Mouse (Mus musculus) hindbrain, embryonic 10.5 days (tissue): ENCODE data around the gene Zfand6. TPM values are rescaled to one million over a fixed set of nuclear protein-coding genes. Genes with fewer than 3 reads are reported as not detected.
A peak's percentile ranks its signal among the peaks of the same experiment; 100 is the strongest.

Experiments
- DNase-seq: peaks from one replicate; pipeline ENCODE4 v3.0.0-alpha.2; 2017; ENCODE audit warnings: low spot score
- H3K27ac ChIP-seq: fragments of 300-500 bp; sonication (generic); 2 replicates; pipeline ENCODE4 v1.5.1; 2016; ENCODE audit warnings: mild to moderate bottlenecking, moderate library complexity
- H3K27me3 ChIP-seq: fragments of 300-500 bp; sonication (generic); 2 replicates; pipeline ENCODE4 v1.6.1; 2016; ENCODE audit warnings: mild to moderate bottlenecking; ENCODE audit not compliant: poor library complexity, insufficient read depth, severe bottlenecking
- H3K36me3 ChIP-seq: fragments of 300-500 bp; sonication (generic); 2 replicates; pipeline ENCODE4 v1.6.1; 2016; ENCODE audit warnings: mild to moderate bottlenecking, moderate library complexity
- H3K4me1 ChIP-seq: fragments of 300-500 bp; sonication (generic); replicated peaks from 2 replicates; pipeline ENCODE4 v1.6.1; 2016; ENCODE audit warnings: mild to moderate bottlenecking
- H3K4me3 ChIP-seq: fragments of 300-500 bp; sonication (generic); 2 replicates; pipeline ENCODE4 v1.5.1; 2016; ENCODE audit warnings: mild to moderate bottlenecking, moderate library complexity
- H3K9me3 ChIP-seq: fragments of 300-500 bp; sonication (generic); 2 replicates; pipeline ENCODE4 v1.6.1; 2016; ENCODE audit warnings: mild to moderate bottlenecking, moderate library complexity
- WGBS: fragments of 180-500 bp; shearing (Covaris S2); methylation state at CpG from one replicate; pipeline ENCODE4 v1.1.7; 2016; 5-methylcytosine and 5-hydroxymethylcytosine counted together
- polyA plus RNA-seq: library from polyadenylated mRNA; unstranded; fragments of >200 nt; fragmentation: Nextera tagmentation; extraction: Ambion mirVana; gene quantifications from 2 replicates; pipeline ENCODE4 v1.2.1, GENCODE M21; 2016

The Zfand6 gene
- polyA plus RNA-seq, 1 experiment from 2014 or later = 162 TPM

DNA sequence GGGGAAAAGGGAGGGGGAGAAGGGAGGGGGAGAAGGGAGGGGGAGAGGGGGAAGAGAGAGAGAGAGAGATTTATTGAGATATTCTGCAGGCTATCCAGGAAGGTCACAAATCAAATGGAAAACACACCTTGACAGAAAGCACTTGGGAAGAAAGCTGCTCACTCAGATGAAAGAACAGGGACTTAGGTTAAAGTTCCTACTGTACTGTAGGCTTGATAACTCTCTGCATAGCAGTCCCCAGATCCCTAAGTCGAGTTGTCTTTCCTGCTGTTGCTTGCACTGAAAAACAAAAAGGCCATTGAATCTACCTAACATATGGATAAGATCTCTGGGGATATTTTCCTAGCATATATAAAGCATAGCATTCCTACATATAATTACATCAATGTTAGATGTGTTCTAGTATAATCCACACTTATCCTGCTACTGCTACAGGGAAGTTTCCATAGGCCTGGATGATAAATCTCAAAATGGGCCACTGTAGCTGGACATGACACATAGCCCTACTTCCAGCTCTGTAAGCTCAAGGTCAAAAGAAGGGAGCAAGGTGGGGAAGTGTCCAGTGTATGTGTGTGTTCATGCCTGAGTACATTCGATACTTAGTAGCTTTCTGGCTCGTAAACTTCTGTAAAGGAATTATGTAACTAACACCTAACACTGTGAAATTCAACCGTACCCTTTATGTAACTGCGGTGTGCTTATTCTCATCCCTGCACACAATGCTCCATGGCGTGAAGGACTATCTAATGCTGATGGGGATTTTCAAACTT lies 47.4 kb downstream of the Zfand6 start:
- Histone ChIP-seq H3K4me1 (no peaks in the 10 kb centered on the region), H3K9me3 (no peaks in the 10 kb centered on the region), H3K27me3 (no peaks in the 10 kb centered on the region), H3K4me3 (no peak overlapping the region), H3K27ac (no peak overlapping the region), H3K36me3 (no peaks in the 10 kb centered on the region)
- 87% methylated on average over 6 of the region's 6 CpGs for WGBS
- no peak for DNase-seq

DNA sequence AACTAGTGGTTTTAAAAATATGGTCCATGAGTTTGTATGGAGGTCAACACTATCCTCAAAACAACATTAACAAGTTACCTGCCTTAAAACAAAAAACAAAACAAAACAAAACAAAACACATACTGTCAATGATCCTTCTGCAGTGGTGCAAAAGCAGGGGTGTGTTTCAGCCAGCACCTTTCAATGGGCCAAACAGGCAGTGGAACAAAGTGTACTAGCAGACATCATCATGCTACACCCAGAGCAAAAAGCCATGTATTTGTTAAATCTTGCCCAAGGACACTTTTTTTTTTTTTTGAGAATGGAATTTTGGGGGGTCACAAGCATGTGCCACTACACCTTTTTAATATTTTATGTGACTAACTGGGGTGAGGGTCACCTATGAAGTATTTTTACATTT lies 52.8 kb downstream of the Zfand6 start:
- Histone ChIP-seq H3K27ac (no peak overlapping the region), H3K9me3 (no peaks in the 10 kb centered on the region), H3K4me1 (no peaks in the 10 kb centered on the region), H3K36me3 (peaks cover 24% of the 10 kb centered on the region), H3K4me3 (no peak overlapping the region), H3K27me3 (no peaks in the 10 kb centered on the region)
- no peak for DNase-seq

DNA sequence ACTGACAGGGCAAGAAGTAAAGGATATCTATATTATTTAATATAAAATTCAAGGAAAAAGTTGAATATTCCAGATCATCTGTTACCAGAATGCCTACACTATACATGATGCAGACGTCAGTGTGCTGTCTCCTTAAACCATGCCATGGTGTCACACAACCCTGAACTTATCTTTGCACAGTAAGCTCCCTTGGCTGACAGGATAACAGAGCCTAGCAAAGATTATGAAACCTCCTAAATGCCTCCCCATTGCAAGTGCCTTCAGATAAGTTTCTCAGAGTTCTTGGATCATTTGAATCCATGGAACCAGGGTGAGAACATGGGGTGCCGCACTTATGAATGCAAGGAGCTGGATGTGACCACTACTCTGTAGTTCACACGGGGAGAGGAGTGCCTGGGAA lies 57.9 kb downstream of the Zfand6 start:
- H3K4me1 ChIP-seq = no peaks in the 10 kb centered on the region
- 97% methylated on average over 3 of the region's 3 CpGs for WGBS
- no peak overlapping the region for H3K4me3 ChIP-seq
- peaks cover 55% of the 10 kb centered on the region for H3K36me3 ChIP-seq
- DNase-seq = no peak
- no peaks in the 10 kb centered on the region for H3K27me3 ChIP-seq
- H3K9me3 ChIP-seq = 0 out of 2 replicates have a peak, but pooled peaks cover 2% of the 10 kb centered on the region
- H3K27ac ChIP-seq = no peak overlapping the region

DNA sequence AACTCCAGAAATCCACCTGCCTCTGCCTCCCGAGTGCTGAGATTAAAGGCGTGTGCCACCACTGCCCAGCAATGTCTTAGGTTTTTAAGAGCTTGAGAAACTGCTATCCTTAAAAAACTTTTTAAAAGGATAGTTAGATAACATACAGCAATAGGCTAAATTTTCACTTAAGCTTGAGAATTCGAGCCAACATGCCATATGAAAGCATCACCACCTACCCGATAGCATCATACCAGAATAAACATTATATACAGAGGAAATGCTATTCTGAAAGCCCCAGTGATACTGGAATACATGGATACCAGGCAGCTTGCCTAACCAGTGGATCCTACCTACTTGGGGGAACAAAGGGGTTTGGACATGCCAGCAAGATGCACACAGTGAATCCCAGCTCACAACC lies 66.0 kb downstream of the Zfand6 start:
- no peaks in the 10 kb centered on the region for H3K4me1 ChIP-seq
- no peak overlapping the region for H3K27ac ChIP-seq
- peaks cover 57% of the 10 kb centered on the region for H3K36me3 ChIP-seq
- no peak overlapping the region for H3K4me3 ChIP-seq
- DNase-seq = no peak
- H3K9me3 ChIP-seq = peaks cover 7% of the 10 kb centered on the region; the same call in 1 of the 2 replicates
- 93% methylated on average over 4 of the region's 4 CpGs for WGBS
- H3K27me3 ChIP-seq = no peaks in the 10 kb centered on the region

DNA sequence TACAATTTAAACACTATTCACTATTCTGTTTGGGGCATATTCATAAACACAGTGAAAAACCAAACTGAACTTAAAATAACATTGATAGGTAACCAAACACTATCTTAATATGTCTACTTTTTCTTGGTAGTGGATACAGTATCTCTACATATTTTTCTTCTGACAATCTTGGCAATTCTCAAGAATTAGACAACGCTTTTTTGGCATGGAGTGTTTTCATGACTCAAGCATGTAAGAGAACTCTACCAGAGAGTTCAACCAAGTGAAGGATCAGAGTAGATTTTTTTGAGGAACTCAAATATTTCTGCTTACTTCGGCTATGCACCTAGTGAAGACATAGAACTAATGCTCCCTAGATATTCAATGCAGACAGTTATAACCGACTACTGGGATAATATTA lies 68.8 kb downstream of the Zfand6 start:
- no peak overlapping the region for H3K27ac ChIP-seq
- H3K9me3 ChIP-seq = peaks cover 5% of the 10 kb centered on the region; the same call in 1 of the 2 replicates
- H3K4me1 ChIP-seq = no peaks in the 10 kb centered on the region
- 91% methylated on average over 3 of the region's 3 CpGs for WGBS
- no peak for DNase-seq
- H3K27me3 ChIP-seq = no peaks in the 10 kb centered on the region
- H3K36me3 ChIP-seq = peaks cover 66% of the 10 kb centered on the region
- no peak overlapping the region for H3K4me3 ChIP-seq

DNA sequence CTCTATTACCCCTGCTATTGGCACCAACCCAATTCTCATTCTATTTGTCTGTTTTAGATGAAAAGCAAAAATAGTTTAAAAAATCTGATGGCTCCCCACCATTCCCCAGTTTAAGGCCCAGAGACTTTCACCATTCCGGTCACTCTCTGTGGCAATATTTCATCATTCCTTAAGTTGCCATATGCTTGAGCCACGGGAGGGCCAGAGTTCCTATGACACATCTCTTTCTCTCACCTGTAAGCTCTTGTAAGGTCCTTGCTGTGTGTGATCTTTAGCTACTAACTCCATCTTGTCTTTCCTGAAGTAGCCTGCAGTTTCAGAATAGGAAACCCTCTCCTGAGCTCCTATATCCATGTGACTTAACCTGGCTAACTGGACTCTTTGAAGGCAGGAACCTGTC lies 70.8 kb downstream of the Zfand6 start:
- 98% methylated on average over 2 of the region's 2 CpGs for WGBS
- Histone ChIP-seq H3K27me3 (no peaks in the 10 kb centered on the region), H3K9me3 (no peaks in the 10 kb centered on the region), H3K4me3 (no peak overlapping the region), H3K27ac (no peak overlapping the region), H3K36me3 (peaks cover 57% of the 10 kb centered on the region), H3K4me1 (no peaks in the 10 kb centered on the region)
- no peak for DNase-seq

DNA sequence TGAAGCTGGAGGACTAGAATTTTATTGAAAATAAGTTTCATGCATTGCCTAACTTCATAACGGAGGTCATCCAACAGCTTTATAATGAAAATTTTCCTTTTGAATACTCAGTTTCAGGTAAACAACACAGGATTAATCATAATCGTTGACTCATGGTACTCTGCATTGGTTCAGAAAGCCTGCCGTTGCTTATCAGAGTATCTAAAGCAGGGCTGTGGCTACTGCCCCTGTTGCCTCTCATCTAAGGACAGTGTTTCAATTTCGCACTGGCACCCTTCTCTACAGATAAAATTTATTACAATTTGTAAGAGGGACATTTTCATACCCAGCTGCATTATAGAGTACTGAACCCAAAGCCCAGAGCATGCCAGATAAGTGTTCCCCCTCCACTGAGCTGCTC lies 77.3 kb downstream of the Zfand6 start:
- Histone ChIP-seq H3K36me3 (peaks cover 25% of the 10 kb centered on the region), H3K27me3 (no peaks in the 10 kb centered on the region), H3K4me3 (no peak overlapping the region), H3K27ac (no peak overlapping the region), H3K4me1 (no peaks in the 10 kb centered on the region), H3K9me3 (no peaks in the 10 kb centered on the region)
- WGBS = 94% methylated on average over 4 of the region's 4 CpGs
- DNase-seq = no peak

DNA sequence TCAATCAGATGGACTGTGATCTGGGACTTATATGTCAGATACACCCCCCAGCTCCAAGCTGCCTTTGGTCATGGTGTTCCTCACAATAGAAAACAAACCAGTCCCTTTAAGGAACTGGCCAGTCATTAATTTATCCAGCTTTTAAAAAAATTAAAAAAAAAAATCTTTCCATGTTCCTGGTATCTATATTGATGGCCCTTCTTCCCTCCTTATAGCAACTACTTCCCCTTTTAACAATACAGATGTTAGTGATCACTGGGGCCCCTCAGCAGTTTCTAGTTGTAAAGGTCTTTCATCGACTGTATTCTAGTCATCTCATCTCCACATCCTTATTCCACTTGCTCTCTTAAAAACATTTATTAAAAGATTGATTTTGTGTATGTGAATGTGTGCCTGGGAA lies 78.2 kb downstream of the Zfand6 start:
- Histone ChIP-seq H3K9me3 (no peaks in the 10 kb centered on the region), H3K27me3 (no peaks in the 10 kb centered on the region), H3K4me1 (peaks cover 2% of the 10 kb centered on the region), H3K27ac (no peak overlapping the region), H3K4me3 (no peak overlapping the region), H3K36me3 (peaks cover 18% of the 10 kb centered on the region)
- WGBS = 90% methylated on average over 1 of the region's 1 CpGs
- no peak for DNase-seq

DNA sequence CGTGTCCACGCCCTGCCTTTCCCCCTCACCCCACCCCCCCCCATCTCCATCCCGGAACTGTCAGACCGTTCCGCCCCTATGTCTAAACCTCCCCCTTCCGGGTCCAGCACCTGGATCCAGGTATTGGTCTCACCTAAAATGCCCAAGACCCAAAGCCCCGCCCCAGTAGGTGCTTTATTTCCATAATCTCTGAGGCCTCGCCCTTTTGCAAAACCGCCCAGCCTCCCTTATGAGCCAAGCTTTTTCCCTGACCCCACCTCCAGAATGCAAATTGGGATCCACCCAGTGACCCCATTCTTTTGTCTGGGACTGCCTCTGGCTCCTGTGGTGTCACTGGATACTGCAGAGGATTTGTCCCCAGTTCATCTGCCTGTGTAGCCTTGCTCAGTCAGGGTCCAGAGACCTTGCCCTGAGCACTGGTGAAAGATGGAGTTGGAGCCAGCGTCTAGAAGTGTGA lies 83.4 kb downstream of the Zfand6 start, which contains the start of gene Fah:
Gene Fah, minus strand, starts transcription at position 430 of the 457 bp plus-strand sequence.
- peaks cover 19% of the 10 kb centered on the region for H3K4me1 ChIP-seq
- peak; percentile 53 for DNase-seq
- peak within 1 kb of the TSS; percentile 73 for H3K4me3 ChIP-seq
- H3K27me3 ChIP-seq = no peaks in the 10 kb centered on the region; the same call in 1 of the 2 replicates
- H3K9me3 ChIP-seq = no peaks in the 10 kb centered on the region
- peak within 1 kb of the TSS; percentile 83 for H3K27ac ChIP-seq
- H3K36me3 ChIP-seq = 0 out of 2 replicates have a peak, but pooled peaks cover 3% of the 10 kb centered on the region
- under 1% methylated on average over 10 of the region's 10 CpGs for WGBS

DNA sequence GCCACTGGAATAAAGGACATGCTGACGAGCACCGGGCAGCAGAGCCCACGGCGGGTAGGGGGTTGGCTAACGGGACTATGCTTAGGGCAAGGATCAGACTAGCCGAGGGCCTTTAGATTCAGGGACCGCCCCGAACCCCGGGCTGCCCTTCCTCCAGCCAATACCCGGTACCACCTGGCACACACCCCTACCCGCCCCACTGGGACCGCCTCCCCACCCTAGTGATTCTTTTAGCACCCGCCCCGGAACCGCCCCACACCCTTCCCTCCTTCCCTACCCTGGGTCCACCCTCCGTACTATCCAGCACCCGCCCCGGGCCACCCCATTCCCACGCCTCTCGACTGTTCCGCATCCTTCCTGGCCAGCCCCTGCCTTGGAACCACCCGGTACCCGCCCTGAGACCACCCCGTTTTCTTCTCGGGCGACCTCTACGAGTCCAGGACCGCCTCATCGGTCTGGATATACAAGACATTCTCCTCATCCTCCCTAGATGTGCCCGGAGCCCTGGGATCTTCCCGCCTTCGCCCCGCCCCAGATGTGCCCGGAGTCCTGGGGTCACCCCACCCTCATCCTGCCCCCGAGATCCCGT lies 84.0 kb downstream of the Zfand6 start:
- Histone ChIP-seq H3K27ac (peak overlapping the region; percentile 83), H3K36me3 (0 out of 2 replicates have a peak, but pooled peaks cover 3% of the 10 kb centered on the region), H3K4me3 (peak overlapping the region; percentile 73), H3K27me3 (no peaks in the 10 kb centered on the region; the same call in 1 of the 2 replicates), H3K4me1 (peaks cover 19% of the 10 kb centered on the region), H3K9me3 (no peaks in the 10 kb centered on the region)
- WGBS = 1% methylated on average over 36 of the region's 36 CpGs
- peak; percentile 42 for DNase-seq

DNA sequence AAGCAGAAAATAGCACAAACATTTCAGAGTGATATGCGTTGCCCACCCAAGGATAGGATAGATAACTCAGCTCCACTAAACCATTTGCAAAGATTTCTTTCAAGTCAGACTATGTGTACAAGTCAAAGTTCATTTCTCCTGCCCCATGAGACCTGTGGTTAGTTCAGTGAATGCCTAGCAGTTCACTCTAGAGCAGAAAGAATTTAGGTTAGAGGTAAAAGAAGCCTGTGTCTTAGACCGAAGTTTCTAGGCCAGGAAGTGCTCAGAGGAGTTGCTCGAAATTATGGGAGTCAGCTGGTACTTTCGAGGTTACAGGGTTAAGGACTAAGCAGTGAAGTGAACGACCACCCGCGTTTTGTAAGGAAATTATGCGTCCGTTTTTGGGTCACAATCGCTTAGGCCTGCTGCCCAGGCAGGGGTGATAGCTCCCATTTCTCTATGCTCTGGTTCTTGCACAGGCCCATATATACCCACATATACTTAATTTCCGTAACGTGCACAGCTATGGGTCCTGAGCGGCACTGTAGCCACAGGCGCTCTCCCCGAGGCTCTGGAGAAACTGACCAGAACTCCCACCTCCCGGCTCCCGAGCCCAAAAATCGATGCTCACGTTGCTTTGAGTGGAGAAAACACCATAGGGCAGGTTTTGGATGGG lies 84.6 kb downstream of the Zfand6 start:
- Histone ChIP-seq H3K27ac (peak overlapping the region; percentile 83), H3K36me3 (no peaks in the 10 kb centered on the region), H3K27me3 (no peaks in the 10 kb centered on the region; the same call in 1 of the 2 replicates), H3K4me1 (peaks cover 19% of the 10 kb centered on the region), H3K9me3 (no peaks in the 10 kb centered on the region), H3K4me3 (peak overlapping the region; percentile 73)
- 11% methylated on average over 19 of the region's 19 CpGs for WGBS
- DNase-seq = no peak

DNA sequence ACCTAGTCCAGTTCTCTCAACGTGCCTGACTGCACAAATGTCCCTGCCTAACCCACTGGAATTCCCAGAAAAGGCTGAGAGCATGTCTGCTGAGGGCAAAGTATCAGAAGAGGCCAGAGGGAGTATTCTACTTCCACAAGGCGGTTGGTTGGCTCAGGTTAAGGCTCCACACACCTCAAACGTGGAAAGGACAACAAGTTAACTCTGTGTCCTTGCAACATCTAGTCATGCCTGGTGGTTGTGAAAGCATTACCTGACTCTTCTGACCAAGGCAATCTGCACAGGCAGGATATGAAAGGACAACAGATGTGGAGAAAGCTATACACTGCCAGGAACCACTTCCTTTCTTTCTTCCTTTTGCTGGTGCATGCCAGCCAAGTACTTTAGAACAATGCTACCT lies 85.3 kb downstream of the Zfand6 start:
- 78% methylated on average over 3 of the region's 3 CpGs for WGBS
- no peak overlapping the region for H3K4me3 ChIP-seq
- H3K36me3 ChIP-seq = no peaks in the 10 kb centered on the region
- H3K27me3 ChIP-seq = no peaks in the 10 kb centered on the region; the same call in 1 of the 2 replicates
- H3K27ac ChIP-seq = no peak overlapping the region
- no peak for DNase-seq
- H3K4me1 ChIP-seq = peaks cover 19% of the 10 kb centered on the region
- no peaks in the 10 kb centered on the region for H3K9me3 ChIP-seq

DNA sequence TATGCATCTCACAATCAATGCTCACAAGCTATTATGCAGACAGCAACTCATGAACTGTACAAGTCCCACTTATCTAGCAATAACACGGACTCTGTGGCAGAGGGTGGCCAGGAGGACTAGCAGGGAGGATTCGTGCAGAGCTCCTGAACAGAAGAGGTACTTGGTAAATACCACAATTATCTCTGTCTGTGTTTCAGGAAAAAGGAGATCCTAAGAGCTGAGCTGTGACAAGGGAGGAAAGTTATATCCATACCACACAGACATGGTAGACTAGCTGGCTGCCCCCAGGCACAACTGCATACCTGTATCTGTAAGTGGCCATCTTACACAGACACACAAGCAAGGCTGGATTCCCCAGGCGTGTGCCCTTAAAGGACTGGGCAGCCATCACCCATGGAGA lies 88.4 kb downstream of the Zfand6 start:
- no peaks in the 10 kb centered on the region for H3K36me3 ChIP-seq
- 89% methylated on average over 3 of the region's 3 CpGs for WGBS
- no peak for DNase-seq
- no peaks in the 10 kb centered on the region for H3K9me3 ChIP-seq
- H3K4me1 ChIP-seq = peaks cover 14% of the 10 kb centered on the region
- H3K4me3 ChIP-seq = no peak overlapping the region
- H3K27me3 ChIP-seq = no peaks in the 10 kb centered on the region; the same call in 1 of the 2 replicates
- no peak overlapping the region for H3K27ac ChIP-seq
